Mouse (Mus musculus): ENCODE measurements around the gene Vasp.

GRCm38 (mm10) chr7:19236411-19236810 lies 35.2 kb downstream of the Vasp start:
- TF ChIP-seq CTCF (IDR thresholded peaks at IDR 0.05) = no peak
- no peak for TF ChIP-seq EP300 (IDR thresholded peaks at IDR 0.05)

Data from lung, postnatal 0 days (tissue).